Mouse (Mus musculus) forebrain, embryonic 12.5 days (tissue): ENCODE results near the gene Lbx2. TPM values are rescaled to one million over a fixed set of nuclear protein-coding genes. Genes with fewer than 3 reads are reported as not detected.
A peak's percentile ranks its signal among the peaks of the same experiment; 100 is the strongest.

Source experiments
- ATAC-seq: fragments of 200-750 bp; cut with Nextera tagmentation; 2 replicates; pipeline ENCODE4 v1.8.0; 2017; ENCODE audit warnings: moderate TSS enrichment; ENCODE audit not compliant: low FRiP score
- H3K27ac ChIP-seq: fragments of 300-500 bp; sonication (generic); 2 replicates; pipeline ENCODE4 v1.5.1; 2016; ENCODE audit warnings: mild to moderate bottlenecking
- H3K27me3 ChIP-seq: fragments of 300-500 bp; sonication (generic); 2 replicates; pipeline ENCODE4 v1.6.1; 2016; ENCODE audit warnings: mild to moderate bottlenecking
- H3K36me3 ChIP-seq: fragments of 300-500 bp; sonication (generic); replicated peaks from 2 replicates; pipeline ENCODE4 v1.6.1; 2016; ENCODE audit warnings: mild to moderate bottlenecking
- H3K4me1 ChIP-seq: fragments of 300-500 bp; sonication (generic); 2 replicates; pipeline ENCODE4 v1.6.1; 2016
- H3K4me2 ChIP-seq: fragments of 300-500 bp; sonication (generic); 2 replicates; pipeline ENCODE4 v1.6.1; 2016; ENCODE audit warnings: mild to moderate bottlenecking, moderate library complexity
- H3K4me3 ChIP-seq: fragments of 300-500 bp; sonication (generic); replicated peaks from 2 replicates; pipeline ENCODE4 v1.5.1; 2016; ENCODE audit warnings: mild to moderate bottlenecking
- H3K9ac ChIP-seq: fragments of 300-500 bp; sonication (generic); 2 replicates; pipeline ENCODE4 v1.6.1; 2016; ENCODE audit warnings: mild to moderate bottlenecking
- H3K9me3 ChIP-seq: fragments of 300-500 bp; sonication (generic); 2 replicates; pipeline ENCODE4 v1.6.1; 2016
- WGBS: fragments of 180-500 bp; shearing (Covaris S2); methylation state at CpG from one replicate; pipeline ENCODE4 v1.1.7; 2016; 5-methylcytosine and 5-hydroxymethylcytosine counted together
- polyA plus RNA-seq: library from polyadenylated mRNA; unstranded; fragments of >200 nt; fragmentation: Nextera tagmentation; extraction: Ambion mirVana; gene quantifications from 2 replicates; pipeline ENCODE4 v1.2.1, GENCODE M21; 2016

The Lbx2 gene
- 0.27 TPM in 1 of 2 replicates, not detected in the other for polyA plus RNA-seq

DNA sequence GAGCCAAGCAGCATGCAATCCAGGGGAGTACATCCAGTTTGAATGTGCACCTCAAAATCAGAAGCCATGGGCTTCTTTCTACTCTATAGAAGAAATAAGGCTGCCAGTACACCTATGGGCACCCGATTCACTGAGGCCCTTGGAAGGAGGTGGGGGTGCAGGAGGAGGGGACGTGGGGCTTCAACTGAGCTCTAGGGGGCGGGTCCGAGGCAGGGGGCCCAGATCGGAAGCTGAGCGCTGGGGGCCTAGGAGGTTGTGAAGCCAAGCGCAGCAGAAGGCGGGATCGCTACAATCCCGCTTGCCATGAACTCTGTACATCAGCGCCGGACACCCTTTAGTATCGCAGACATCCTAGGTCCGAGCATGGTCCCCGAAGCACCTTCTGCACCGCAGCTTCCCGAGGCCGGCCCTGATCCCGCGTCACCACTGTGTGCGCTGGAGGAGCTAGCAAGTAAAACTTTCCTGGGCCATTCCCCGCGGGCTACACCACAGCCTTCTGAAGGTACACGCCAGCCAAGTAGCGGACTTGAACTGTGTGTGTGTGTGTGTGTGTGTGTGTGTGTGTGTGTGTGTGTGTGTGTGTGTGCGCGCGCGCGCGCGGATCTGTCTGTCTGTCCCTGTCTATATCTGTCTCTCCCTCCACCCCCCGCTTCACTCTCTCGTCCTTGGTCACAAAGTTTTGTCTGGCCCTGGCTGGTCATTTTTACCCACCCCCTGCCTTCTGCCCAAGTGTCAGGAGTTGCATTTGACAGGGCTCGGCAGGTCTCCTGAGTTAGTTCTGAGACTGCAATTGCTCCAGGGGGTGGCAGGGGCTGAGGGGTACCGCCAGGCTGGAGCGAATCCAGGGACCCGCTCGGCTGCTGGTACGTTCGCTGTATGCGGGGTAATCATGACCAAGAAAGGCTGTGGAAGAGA, at the start of gene Lbx2:
Lbx2 (plus strand) TSS at position 247 of the 915 bp plus-strand sequence.
- H3K36me3 ChIP-seq: peaks cover 11% of the 10 kb centered on the region
- ATAC-seq: no peak
- H3K27me3 ChIP-seq: peaks cover 93% of the 10 kb centered on the region
- WGBS: 1% methylated on average over 29 of the region's 42 CpGs
- H3K4me3 ChIP-seq: peak within 1 kb of the TSS; percentile 7; the same call in 1 of the 2 replicates
- peaks cover 13% of the 10 kb centered on the region for H3K4me1 ChIP-seq
- no peaks in the 10 kb centered on the region for H3K9me3 ChIP-seq
- no peak within 1 kb of the TSS; the same call in 1 of the 2 replicates for H3K4me2 ChIP-seq
- H3K27ac ChIP-seq: no peak within 1 kb of the TSS
- H3K9ac ChIP-seq: no peak within 1 kb of the TSS

DNA sequence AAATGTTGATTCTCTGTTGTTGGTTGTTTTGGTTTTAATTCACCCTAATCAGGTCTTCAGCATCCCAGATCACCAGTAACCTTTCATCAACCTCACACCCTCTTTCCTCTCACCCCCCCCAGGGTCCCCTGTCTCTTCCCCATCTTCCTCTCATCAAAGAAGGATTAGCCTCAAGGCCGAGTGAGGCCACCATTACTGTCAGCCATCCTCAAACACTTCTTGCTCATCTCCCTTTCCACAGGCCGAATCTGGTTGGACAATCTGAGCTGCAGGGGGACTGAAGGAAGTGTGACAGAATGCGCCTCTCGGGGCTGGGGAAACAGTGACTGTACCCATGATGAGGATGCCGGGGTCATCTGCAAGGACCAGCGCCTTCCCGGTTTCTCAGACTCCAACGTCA, 49.0 kb upstream of the Lbx2 start:
- Histone ChIP-seq H3K27me3 (peaks cover 39% of the 10 kb centered on the region), H3K36me3 (no peaks in the 10 kb centered on the region), H3K9me3 (no peaks in the 10 kb centered on the region), H3K27ac (no peak overlapping the region), H3K4me3 (no peak overlapping the region), H3K9ac (no peak overlapping the region), H3K4me1 (peaks cover 30% of the 10 kb centered on the region), H3K4me2 (no peak overlapping the region)
- ATAC-seq: no peak
- 76% methylated on average over 8 of the region's 8 CpGs for WGBS

DNA sequence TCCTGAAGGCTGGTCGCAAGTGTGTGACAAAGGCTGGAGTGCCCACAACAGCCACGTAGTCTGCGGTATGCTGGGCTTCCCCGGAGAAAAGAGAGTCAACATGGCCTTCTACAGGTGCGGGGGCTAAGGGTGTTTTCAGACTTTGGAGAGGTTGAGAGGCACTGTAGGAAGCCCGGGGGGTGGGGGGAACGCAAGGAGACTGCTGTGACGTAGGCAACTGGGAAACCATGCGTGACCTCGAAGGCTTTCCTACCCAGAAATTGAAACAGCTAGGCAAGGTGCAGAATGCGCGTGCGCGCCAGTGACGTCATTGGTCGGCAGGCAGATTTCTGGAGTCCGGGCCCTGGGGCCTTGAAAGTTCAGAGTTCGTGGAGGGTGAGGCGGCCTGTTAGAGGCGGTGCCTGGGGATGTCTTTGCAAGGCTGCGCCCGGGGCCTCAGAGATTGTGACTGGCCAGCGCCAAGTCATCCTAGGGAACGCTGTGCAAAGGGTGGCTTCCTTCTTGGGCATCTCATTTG, 47.6 kb upstream of the Lbx2 start:
- WGBS: 7% methylated on average over 24 of the region's 24 CpGs
- ATAC-seq: peak; percentile 65
- Histone ChIP-seq H3K9ac (peak overlapping the region; percentile 9; the same call in 1 of the 2 replicates), H3K27ac (no peak overlapping the region), H3K9me3 (no peaks in the 10 kb centered on the region), H3K4me2 (peak overlapping the region; percentile 51), H3K27me3 (peaks cover 28% of the 10 kb centered on the region), H3K36me3 (no peaks in the 10 kb centered on the region), H3K4me3 (peak overlapping the region; percentile 24), H3K4me1 (peaks cover 21% of the 10 kb centered on the region)

DNA sequence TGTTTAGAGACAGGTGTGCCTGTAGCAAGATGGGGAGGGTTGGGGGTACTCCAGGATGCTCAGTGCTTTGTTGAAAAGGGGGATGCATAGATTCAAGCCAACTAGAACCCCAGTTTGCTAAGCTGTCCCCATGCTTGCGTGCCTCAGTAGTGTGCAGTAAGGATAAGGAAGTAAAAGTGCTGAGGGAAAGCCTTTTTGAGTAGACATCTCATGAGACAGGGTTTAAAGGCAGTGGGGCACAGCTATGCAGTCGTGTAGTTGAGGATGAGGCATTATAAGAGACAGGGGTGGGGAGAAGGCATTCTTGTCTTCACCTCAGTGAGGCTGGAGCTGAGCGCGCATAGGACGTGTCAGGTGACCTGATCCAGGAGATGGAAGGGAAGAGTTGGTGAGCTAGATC, 45.6 kb upstream of the Lbx2 start:
- H3K9ac ChIP-seq: no peak overlapping the region
- H3K9me3 ChIP-seq: no peaks in the 10 kb centered on the region
- no peak overlapping the region for H3K4me2 ChIP-seq
- H3K27ac ChIP-seq: no peak overlapping the region
- H3K4me1 ChIP-seq: peaks cover 9% of the 10 kb centered on the region
- ATAC-seq: no peak
- no peaks in the 10 kb centered on the region for H3K36me3 ChIP-seq
- H3K27me3 ChIP-seq: peaks cover 22% of the 10 kb centered on the region
- 79% methylated on average over 5 of the region's 5 CpGs for WGBS
- H3K4me3 ChIP-seq: no peak overlapping the region

DNA sequence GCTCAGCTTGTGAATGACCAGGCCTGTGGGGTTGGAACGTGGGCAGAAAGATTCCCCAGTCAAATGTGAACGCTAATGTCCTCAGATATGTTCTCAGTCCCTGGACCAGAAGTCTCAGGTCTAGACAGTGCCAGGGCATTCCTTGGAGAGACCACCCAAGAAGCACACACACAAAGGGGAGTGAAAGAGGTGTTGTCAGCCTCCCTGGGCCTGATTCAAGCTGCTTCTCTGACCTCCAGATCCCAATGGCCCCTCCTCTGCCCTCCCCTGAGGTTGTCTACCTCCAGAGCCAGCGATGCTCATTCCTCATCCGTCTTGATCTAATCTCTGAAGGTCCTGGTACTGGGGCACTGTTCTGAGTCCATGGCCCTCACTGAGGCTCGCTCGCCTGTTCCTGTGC, 42.6 kb upstream of the Lbx2 start:
- H3K4me3 ChIP-seq: no peak overlapping the region
- no peak overlapping the region for H3K4me2 ChIP-seq
- peaks cover 4% of the 10 kb centered on the region for H3K4me1 ChIP-seq
- H3K9me3 ChIP-seq: no peaks in the 10 kb centered on the region
- no peaks in the 10 kb centered on the region for H3K36me3 ChIP-seq
- no peak for ATAC-seq
- no peak overlapping the region for H3K9ac ChIP-seq
- H3K27me3 ChIP-seq: no peaks in the 10 kb centered on the region
- no peak overlapping the region for H3K27ac ChIP-seq
- WGBS: 61% methylated on average over 6 of the region's 6 CpGs

DNA sequence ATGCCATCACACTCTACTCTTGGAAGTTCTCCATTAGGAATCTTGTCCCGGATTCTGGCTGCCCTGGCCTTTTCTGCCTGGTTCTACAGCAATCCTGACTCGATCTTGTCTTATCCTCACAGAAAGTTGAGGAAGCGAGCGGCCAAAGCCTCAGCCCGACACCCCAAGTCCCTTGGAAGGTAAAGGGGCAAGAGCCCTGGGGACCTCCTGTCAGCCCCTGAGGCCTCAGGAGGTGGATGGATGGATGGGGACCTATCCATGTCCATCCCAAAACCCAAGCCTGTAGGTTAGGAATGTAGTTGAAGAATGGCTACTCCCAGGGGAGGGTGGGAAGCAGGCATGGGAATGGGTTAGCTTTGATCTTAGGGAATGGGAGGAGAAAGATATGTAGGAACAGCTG, 42.2 kb upstream of the Lbx2 start:
- ATAC-seq: no peak
- no peaks in the 10 kb centered on the region for H3K36me3 ChIP-seq
- H3K4me2 ChIP-seq: no peak overlapping the region
- no peak overlapping the region for H3K27ac ChIP-seq
- WGBS: 88% methylated on average over 5 of the region's 5 CpGs
- no peaks in the 10 kb centered on the region for H3K9me3 ChIP-seq
- H3K9ac ChIP-seq: no peak overlapping the region
- no peaks in the 10 kb centered on the region for H3K4me1 ChIP-seq
- no peaks in the 10 kb centered on the region for H3K27me3 ChIP-seq
- H3K4me3 ChIP-seq: no peak overlapping the region

DNA sequence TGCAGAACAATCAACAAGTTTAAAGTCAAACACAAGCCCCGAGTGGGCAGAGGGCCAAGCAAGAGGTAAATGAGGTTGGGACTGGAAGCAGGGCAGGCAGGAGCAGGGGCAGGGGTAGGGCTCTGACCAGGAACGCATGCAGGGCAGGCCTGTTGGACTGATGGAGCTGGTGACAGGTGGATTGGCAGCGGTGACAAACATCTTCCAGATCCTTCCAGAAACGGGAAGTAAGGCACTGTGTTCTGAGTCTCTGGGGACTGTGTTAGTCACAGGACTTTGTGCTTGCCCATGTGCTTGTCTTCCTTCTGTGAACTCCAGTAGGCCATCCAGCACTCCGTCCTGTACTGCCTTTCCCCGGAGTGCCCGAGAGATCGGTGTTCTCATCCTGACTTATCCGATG, 41.4 kb upstream of the Lbx2 start:
- Histone ChIP-seq H3K36me3 (no peaks in the 10 kb centered on the region), H3K27me3 (no peaks in the 10 kb centered on the region), H3K9me3 (no peaks in the 10 kb centered on the region), H3K9ac (no peak overlapping the region), H3K4me3 (no peak overlapping the region), H3K4me1 (no peaks in the 10 kb centered on the region), H3K4me2 (no peak overlapping the region), H3K27ac (no peak overlapping the region)
- no peak for ATAC-seq
- WGBS: 76% methylated on average over 9 of the region's 9 CpGs

DNA sequence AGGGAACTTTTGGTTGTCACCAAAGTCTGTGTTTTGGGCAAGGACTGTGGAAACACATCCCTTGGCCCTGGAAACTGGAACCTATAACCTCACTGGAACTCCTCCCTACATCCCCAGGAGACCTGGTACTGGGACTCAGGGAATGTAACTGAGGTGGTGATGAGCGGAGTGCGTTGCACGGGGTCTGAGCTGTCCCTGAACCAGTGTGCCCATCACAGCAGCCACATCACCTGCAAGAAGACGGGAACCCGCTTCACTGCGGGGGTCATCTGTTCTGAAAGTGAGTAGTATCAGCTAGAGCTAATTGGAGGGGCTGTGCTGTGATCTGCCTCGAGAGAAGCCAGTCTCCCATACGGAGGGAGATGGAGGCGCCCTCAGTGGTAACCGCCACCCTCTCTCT, 36.8 kb upstream of the Lbx2 start:
- H3K9ac ChIP-seq: no peak overlapping the region
- peaks cover 15% of the 10 kb centered on the region for H3K36me3 ChIP-seq
- no peak overlapping the region for H3K27ac ChIP-seq
- ATAC-seq: no peak
- no peaks in the 10 kb centered on the region for H3K9me3 ChIP-seq
- H3K4me2 ChIP-seq: no peak overlapping the region
- WGBS: 80% methylated on average over 10 of the region's 10 CpGs
- no peak overlapping the region for H3K4me3 ChIP-seq
- H3K27me3 ChIP-seq: no peaks in the 10 kb centered on the region
- H3K4me1 ChIP-seq: peaks cover 13% of the 10 kb centered on the region

DNA sequence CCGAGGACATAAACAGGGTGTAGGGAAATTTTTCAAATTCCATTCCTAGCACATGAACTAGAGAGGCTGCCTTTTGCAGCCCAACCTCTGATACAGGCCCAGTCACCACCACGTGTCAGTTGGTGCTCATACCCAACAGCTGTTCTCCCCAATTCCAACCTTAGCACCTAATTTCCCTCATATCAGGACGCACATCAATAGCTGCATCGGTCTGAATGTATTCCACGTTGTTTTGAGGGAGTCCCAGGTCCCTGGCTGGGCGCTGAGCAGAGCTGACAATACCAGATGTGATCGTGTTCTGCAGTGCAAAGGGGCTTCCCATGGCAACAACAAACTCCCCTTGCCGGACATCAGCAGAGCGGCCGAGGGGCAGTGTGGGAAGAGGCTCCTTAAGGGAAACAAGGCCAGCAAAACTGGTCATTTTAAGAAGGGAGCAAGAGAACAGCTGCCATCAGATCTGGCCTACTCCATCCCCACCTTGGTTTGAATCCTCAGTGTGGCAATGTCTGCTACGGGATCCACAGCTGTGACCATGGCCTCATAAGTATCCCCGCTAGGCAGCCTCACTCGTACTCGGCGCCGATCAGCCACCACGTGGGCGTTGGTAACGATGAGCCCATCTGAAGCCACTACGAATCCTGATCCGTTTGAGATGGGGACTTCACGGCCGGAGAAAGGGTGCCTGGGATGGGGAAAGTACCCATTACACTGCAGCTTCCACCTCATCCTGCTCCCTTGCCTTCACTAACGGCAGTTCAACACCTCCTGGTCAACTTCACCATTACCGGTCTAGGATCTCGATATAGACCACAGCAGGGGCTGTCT, 32.8 kb upstream of the Lbx2 start:
- Histone ChIP-seq H3K9ac (peak overlapping the region; percentile 93), H3K9me3 (no peaks in the 10 kb centered on the region), H3K4me2 (peak overlapping the region; percentile 91), H3K4me1 (peaks cover 27% of the 10 kb centered on the region), H3K27ac (peak overlapping the region; percentile 83; the same call in 1 of the 2 replicates), H3K36me3 (peaks cover 35% of the 10 kb centered on the region), H3K27me3 (no peaks in the 10 kb centered on the region), H3K4me3 (peak overlapping the region; percentile 97)
- WGBS: 3% methylated on average over 26 of the region's 26 CpGs
- ATAC-seq: peak; percentile 1; the same call in 1 of the 2 replicates

DNA sequence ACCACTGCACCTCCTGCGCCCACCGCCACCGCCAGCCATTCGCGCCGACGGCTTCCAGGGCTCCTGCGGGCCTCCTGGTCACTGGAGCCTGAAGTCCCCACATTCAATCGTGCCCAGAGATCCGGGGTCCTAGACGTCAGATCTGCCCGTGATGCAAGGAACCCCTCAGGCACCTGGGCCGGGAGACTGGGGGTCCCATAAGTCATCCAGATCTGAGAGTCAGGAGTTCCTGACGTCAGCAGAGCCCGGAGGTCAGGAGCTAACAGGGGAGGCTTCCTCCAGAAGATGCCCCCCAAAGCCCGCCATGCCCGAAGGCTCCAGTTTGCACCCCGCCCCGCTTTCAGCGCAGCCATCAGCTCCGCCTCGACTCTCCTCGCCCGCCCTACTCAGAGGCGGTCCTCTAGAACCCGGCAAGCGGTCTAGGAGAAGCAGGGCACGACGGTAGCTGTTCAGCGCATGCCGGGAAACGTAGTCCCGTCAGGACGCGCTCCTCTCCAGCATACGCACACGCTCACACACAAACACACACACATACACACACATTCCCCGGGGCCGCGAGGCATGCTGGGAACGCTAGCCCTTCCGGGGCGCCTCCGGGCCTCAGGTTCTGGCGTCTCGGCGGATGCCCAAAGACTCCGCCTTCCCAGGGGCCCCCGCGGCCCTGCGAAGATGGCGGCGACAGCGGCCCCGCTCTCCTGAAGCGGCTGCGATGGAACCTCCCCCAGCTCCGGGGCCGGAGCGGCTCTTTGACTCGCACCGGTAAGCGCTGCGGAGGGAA, 31.9 kb upstream of the Lbx2 start, which contains the start of gene Aup1:
Aup1 (plus strand) TSS at position 448 of the 778 bp plus-strand sequence.
- H3K9me3 ChIP-seq: no peaks in the 10 kb centered on the region
- ATAC-seq: peak; percentile 96
- H3K4me1 ChIP-seq: peaks cover 27% of the 10 kb centered on the region
- peaks cover 35% of the 10 kb centered on the region for H3K36me3 ChIP-seq
- WGBS: under 1% methylated on average over 60 of the region's 64 CpGs
- peak within 1 kb of the TSS; percentile 93 for H3K9ac ChIP-seq
- peak within 1 kb of the TSS; percentile 97 for H3K4me3 ChIP-seq
- H3K4me2 ChIP-seq: peak within 1 kb of the TSS; percentile 91
- H3K27ac ChIP-seq: peak within 1 kb of the TSS; percentile 83
- H3K27me3 ChIP-seq: no peaks in the 10 kb centered on the region

DNA sequence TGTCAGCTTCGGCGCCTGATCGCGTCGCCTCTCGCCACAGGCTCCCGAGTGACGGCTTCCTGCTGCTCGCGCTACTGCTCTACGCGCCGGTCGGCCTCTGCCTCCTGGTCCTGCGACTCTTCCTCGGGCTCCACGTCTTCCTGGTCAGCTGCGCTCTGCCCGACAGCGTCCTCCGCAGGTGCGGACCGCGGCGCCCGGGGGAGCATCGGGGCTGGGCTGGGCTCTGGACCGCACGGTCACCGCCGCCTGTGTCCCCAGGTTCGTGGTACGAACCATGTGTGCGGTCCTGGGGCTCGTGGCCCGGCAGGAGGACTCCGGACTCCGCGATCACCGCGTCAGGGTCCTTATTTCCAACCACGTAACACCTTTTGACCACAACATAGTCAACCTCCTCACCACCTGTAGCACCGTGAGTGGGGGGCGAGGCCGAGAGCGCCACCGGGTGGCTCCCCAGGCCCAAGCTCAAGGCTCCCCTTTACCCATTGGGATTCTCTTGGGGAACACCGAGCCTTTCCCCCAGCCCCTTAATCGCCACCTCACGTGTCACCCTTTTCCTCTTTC, 31.2 kb upstream of the Lbx2 start, which contains the start of gene Htra2:
Htra2 (minus strand) TSS at position 403 of the 561 bp plus-strand sequence.
- H3K4me1 ChIP-seq: peaks cover 27% of the 10 kb centered on the region
- ATAC-seq: peak; percentile 41
- H3K9ac ChIP-seq: peak within 1 kb of the TSS; percentile 93
- H3K4me3 ChIP-seq: peak within 1 kb of the TSS; percentile 97
- H3K27me3 ChIP-seq: peaks cover under 1% of the 10 kb centered on the region; the same call in 1 of the 2 replicates
- peaks cover 35% of the 10 kb centered on the region for H3K36me3 ChIP-seq
- H3K9me3 ChIP-seq: no peaks in the 10 kb centered on the region
- H3K27ac ChIP-seq: peak within 1 kb of the TSS; percentile 83
- under 1% methylated on average over 50 of the region's 50 CpGs for WGBS
- H3K4me2 ChIP-seq: peak within 1 kb of the TSS; percentile 91
